Mouse (Mus musculus) layer of hippocampus, postnatal 10 days (tissue): ENCODE measurements around the gene Pfdn5. TPM values are rescaled to one million over a fixed set of nuclear protein-coding genes. Genes with fewer than 3 reads are reported as not detected.

Source experiments
- DNase-seq, 2 experiments: peaks; one replicate each; pipeline ENCODE4 v3.0.0; 2021; ENCODE audit warnings: low spot score in 2 of 2
- long read RNA-seq: library from polyadenylated mRNA; stranded (forward); transcript quantifications from one replicate; pipeline ENCODE4 v2.0.0, GENCODE M21; 2023
- total RNA-seq, 2 experiments: library from RNA; stranded (reverse); gene quantifications; 2 replicates each; pipeline ENCODE4 v1.2.3; 2021

Pfdn5 gene
- 100 to 1,000 TPM; 379 to 390 TPM for total RNA-seq
- long read RNA-seq, transcript Pfdn5-205 (6 exons, 1,062 nt): major isoform, 208 of 241 reads
- long read RNA-seq, transcript Pfdn5-202 (5 exons, 464 nt): minor isoform, 6 of 241 reads
- long read RNA-seq, transcript Pfdn5-204 (5 exons, 374 nt): minor isoform, 7 of 241 reads
- long read RNA-seq, partial matches to known transcripts: 2 of 241 reads
- long read RNA-seq, other reads (novel, unspliced or antisense): 13 of 241 reads

DNA sequence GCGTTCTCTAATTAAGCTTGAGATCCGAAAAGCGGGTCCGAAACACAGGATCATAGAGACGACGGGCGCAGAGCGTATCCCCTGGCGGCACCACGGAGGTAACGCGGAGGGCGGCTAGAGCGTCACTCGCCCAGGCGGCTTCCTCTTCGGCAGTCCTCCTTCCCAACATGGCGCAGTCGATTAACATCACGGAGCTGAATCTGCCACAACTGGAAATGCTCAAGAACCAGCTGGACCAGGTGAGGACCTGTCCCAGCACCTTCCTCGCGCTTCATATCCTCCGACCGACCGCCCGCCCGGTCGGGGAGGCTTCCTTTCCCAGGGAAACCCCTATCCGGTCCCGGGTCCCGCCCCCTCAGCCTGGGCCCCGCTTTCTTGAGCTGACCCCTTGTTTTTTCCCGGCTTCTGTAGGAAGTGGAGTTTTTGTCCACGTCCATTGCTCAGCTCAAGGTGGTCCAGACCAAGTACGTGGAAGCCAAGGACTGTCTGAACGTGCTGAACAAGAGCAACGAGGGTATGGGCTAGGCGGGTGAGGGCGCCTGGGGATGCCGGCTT lies at the start of gene Pfdn5:
TSS of gene Pfdn5 (plus strand) at position 95 of the 555 bp plus-strand sequence.
- peak; percentile 84 to 90 for DNase-seq

DNA sequence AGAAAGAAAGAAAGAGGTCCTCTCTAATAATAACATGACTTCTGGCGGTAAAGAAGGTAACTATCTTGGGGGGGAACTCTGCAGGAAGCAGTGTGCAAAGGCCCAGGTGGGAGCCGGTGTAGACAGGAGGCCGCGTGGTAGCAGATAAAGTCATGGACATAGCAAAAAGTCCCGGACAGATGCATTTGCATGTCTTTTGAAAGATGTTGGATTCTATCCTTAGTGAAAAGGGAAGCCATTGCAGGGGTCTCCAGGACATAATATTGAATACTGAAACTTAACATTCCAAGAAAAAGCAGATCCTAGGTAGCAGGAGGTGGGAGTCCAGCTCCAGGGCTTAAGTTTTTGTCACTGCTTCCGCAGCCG lies 47.2 kb upstream of the Pfdn5 start:
- no peak for DNase-seq

DNA sequence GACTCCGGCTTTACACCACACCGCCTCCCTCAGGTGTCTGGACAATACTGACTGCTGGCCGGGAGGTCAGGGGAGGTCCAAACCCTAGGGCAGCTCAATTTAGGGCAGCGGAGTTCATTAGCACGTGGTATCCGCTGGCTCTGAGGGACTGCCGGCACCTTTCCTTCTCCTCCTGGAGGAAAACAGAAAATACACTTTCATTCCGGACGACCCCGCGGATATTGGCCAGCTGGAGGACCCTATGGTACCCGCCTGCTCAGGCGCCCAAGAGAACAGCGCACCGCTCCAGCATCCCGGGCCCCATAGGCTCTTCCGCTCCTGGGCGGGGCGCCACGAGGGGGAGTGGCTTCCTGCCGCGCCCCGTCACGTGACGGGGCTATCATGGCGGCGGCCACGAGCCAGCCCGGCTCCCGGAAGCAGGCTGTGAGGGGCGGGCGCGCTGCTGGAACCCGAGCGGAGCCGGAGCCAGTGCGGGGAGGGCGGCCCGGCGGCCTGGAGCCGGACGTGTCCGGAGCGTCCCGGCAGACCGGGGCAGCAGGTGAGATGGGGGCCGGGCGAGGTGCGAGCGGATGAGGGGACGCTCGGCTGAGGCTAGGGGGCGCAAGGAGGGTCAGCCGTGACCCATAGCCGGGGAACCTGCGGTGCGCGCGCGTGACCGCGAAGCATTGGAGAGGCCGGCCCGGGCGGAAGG lies 46.7 kb upstream of the Pfdn5 start, which contains the start of gene Mfsd5:
TSS of gene Mfsd5 (plus strand) at position 363 of the 691 bp plus-strand sequence.
- peak; percentile 84 to 91 for DNase-seq

DNA sequence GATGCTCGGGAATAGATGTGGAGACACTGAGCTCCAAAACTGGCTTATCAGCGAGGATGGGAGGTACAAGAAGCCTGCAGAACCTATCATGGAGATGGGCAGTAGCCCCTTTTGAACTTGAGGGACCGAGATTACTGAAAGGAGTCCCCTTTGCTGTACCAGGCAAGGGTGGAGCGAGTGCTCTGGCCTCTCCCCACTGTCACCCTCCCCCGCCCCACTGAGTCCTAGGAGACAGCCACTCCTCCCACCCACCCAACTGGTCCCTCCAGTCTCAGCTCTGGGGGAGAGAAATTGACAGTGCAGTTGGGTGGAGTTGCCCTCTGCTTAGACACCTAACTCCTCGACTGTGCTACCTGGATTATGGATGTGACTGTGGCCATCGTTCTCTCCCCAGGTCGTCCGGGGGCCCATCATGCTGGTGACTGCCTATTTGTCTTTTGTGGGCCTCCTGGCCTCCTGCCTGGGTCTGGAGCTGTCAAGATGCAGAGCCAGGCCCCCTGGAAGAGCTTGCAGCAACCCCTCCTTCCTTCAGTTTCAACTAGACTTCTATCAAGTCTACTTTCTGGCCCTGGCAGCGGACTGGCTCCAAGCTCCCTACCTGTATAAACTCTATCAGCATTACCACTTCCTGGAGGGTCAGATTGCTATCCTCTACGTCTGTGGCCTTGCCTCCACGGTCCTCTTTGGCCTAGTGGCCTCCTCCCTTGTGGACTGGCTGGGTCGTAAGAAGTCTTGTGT lies 46.0 kb upstream of the Pfdn5 start:
- no peak for DNase-seq

DNA sequence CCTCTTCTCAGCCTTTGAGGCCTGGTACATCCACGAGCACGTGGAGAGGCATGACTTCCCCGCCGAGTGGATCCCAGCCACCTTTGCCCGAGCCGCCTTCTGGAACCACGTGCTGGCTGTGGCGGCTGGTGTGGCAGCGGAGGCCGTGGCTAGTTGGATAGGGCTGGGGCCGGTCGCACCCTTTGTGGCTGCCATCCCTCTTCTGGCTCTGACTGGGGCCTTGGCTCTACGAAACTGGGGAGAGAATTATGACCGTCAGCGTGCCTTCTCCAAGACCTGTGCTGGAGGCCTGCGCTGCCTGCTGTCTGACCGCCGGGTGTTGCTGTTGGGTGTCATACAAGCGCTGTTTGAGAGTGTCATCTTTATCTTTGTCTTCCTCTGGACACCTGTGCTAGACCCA lies 45.3 kb upstream of the Pfdn5 start:
- no peak for DNase-seq

DNA sequence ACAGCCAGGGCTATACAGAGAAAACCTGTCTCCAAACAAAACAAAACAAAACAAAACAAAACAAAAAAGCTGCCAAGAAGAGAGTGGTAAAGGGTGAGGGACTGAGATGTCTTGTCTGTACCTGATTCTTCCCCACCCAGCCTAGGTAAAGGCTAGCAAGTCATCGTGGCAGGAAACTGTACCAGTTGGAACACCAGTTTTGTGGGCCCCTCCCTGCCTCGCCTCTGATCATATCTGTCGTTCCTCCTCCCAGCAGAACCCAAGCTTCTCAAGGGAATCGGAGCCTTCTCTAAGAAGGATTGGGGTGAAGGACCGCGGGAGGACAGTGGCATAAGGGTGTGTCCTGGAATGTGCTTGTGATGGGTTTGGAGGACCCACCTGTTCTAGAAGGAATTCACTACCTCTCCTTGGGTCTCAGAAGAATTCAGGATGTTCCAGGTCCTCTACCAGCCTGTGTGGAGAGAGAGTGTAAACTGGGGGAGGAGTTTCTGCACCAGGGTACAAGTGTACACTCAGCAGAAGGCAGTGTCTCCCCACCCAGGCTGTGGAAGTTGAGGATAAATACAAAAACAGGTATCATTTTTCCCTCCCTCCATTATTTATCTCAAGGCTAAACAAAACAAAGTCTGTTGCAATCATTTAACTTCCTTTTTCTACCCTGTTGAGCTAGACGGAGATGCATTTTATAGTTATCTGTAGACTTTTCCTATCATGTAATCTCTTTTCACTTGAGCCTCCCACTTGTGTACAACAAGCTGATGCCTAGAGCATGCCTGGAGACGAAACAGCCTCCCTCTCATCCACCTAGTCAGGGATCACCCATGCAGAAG lies 43.2 kb upstream of the Pfdn5 start:
- DNase-seq: no peak

DNA sequence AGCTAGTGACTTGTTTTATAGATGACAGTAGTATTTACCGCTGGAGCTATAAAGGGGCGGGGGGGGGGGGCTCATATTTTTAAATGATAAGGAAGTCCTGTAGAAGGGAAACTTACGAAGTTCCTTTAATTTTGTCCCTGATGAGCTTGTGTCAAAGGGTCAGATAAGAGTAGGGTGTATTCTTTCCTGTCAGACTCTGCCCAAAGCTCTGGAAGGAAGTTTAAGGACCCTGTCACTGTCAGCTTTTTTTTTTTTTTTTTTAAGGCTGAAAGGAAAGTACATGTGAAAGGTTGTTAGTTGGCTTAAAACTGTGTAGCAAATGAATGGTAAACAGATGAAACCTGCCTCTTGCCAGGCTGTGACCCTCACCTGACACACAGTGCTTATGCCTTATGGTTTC lies 42.3 kb upstream of the Pfdn5 start:
- DNase-seq: no peak

DNA sequence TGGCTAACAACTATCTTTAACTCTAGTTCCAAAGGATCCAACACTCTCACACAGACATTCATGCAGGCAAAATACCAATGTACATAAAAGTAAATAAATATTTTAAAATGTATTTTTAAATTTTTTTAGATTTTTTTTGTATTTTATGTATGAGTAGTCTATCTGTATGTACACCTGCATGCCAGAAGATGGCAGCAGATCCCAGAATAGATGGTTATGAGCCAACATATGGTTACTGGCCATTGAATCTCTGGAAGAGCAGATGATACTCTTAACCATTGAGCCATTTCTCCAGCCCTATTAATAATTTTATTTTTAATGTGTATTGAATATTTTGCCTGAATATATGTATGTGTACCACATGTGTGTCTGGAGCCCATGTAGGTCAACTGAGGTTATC lies 38.5 kb upstream of the Pfdn5 start:
- no peak for DNase-seq

DNA sequence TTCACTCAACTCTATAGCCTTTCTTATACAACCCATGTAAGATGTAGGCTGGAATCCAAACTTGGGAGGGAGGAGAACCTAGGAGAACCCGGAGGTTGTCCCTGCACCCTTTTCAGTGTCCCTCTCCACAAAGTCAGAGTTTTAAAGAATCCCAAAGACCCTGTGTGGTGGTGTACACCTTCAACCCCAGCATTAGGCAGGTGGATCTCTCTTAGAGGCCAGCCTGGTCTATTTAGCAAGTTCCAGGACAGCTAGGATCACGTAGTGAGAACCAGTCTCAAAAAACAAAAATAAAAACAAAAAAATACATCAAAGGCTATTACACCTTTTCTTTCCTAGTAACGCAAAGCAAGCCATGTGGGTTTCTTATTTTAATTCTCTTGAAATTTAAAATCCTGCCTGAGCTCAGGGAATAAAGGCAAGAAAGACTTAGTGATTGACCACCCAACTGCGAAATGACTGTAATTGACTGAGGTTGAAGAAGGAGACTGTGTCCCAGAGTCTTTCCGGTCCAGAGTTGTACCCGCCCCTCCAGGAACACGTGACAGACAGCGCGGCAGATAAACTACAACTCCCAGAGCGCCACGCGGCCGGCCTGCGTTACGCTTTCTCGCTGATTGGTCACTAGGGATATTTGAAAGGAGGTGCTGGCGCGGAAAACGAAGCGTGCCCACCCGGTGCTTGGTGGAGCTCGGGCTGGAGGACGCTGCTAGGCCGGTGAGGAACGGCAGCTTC lies 30.1 kb upstream of the Pfdn5 start, which contains the start of gene Espl1:
TSS of gene Espl1 (plus strand) at position 634 of the 735 bp plus-strand sequence.
- DNase-seq: peak; percentile 95

DNA sequence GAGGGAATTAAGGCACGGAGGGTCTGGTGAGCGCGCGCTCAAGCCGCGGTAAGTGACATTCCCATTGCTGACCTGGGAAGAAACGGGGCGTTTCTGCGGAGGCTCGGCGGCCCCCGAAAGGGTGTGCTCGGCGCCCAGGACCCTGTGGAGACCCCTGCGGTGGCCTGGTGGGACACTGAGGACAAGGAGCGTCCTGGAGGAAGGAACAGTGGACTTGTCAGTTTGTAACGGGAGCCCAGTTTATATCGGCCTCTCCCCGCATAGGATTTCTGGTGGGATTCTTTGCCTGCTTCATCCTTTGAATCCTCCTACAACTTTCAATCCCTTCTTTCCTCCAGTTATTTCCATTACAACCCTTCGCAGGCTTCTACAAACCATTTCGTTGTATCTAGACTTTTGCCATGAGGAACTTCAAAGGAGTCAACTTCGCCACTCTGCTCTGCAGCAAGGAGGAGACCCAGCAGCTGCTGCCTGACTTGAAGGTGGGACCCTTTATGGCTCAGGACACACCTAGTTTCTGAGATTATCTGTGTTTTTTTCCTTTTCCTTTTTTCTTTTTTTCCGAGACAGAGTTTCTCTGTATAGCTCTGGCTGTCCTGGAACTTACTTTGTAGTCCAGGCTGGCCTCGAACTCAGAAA lies 29.4 kb upstream of the Pfdn5 start:
- no peak for DNase-seq

DNA sequence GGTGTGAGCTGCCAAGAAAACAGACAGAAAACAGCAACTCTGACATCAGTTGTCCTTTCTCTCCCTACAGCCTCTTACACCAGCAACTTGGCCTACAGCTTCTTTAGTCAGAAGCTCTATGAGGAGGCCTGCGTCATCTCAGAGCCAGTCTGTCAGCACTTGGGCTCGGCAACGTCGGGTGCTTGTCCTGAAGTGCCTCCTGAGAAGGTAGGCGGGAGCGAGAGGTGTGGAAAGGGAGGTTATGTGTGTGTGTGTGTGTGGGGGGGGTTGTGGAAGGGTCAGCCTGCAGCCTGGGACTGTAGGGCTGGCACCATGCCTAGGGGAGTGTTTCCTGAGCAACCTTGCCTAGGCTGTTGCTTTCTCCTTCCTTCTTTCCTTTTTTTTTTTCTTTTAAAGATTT lies 23.4 kb upstream of the Pfdn5 start:
- no peak for DNase-seq

DNA sequence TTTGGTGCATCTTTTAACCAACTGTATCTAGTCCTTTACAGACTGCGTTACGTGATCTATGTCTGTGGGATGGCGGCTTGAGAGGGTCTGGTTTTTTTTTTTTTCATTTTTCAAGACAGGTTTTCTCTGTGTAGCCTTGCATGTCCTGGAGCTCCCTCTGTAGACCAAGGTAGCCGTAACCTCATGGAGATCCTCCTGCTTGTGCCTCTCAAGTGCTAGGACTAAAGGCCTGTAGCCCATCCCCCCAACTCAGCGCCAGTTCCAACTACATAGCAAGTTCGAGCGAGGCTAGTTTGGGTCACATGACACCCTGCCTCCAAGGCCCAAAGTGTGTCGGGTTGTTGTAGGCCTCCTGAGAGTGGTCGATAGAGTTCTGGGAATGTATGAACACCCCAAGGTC lies 17.2 kb upstream of the Pfdn5 start:
- no peak for DNase-seq

DNA sequence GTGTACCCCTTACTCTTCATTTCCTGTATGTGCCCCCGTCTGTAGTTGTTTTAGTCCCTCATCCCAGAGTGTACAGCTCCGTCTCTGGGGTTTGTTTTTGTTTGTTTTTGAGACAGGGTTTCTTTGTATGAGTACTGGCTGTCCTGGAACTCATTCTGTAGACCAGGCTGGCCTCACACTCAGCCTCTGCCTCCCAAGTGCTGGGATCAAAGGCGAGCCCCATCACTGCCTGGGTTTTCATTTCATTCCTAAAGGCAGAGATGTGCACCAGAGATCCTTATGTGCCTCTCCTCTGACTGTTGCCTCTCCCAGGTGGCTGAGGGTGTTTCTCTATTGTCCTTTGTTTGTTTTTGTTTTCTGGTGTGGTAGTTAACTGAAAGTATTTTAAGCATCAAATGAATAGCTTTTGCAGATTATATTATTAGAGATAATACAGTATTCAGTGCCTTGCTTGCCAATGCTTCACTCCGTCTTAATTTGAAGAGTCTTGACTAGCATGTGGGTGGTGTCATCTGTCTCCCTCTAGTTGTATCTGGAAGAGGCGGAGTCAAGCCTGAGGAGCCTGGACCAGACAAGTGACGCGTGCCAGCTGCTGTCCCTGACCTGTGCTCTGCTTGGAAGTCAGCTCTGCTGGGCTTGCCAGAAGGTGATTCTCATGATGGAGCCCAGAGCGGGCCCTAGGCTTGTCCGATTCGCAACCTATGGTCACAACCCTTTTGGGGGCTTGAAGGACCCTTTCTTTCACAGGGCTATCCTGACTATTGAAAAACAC lies 15.7 kb upstream of the Pfdn5 start:
- DNase-seq: no peak

DNA sequence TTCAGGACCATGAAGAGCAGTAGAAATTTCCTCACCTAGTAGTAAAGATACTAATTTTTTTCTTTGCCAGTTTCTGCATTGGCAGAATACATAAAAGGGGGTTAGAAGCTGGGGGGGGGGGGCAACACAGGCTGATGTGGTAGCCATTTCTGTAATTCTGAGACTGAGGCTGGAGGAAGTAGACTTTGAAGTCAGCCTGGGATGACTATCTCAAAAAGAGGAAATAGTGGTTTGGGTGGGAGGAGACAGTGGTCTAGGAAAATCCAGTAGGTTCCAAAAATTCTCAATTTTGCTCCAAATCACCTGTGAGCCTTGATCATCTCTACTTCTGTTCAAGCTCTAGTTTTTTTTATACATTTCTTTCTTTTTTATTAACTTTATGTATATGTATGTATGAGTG lies 14.4 kb upstream of the Pfdn5 start:
- DNase-seq: no peak

DNA sequence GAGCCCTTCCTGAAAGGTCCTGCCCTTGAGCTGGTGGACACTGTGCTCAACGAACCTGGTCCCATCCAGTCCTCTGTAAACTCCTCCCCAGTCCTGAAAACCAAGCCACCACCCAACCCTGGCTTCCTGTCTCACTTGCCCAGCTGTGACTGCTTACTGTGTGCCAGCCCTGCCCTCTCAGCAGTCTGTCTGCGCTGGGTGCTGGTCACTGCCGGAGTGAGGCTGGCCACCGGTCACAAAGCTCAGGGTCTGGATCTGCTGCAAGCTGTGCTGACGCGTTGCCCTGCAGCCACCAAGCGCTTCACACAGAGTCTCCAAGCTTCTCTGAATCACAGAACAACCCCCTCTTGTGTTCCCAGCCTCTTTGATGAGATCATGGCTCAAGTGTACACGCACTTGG lies 10.6 kb upstream of the Pfdn5 start:
- peak in 1 of 2 experiments; percentile 34 for DNase-seq

DNA sequence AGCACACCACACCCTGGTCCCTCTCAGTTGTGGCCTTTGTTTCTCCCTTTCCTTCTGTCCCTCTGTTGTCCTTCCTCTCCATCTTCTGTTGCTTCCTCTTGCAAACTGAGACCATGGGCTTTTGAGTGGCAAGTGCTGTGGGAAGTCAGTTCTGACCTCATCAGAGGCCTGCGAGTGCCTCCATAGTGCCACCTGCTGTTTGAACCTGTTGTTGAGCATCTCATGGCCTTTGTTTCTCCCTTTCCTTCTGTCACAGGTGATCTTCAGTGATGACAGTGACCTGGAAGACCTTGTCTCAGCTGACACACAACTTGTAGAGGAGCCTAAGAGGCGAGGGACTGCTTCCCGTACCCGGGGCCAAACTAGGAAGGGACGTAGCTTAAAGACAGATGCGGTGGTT lies 9.7 kb upstream of the Pfdn5 start:
- peak; percentile 66 to 72 for DNase-seq

DNA sequence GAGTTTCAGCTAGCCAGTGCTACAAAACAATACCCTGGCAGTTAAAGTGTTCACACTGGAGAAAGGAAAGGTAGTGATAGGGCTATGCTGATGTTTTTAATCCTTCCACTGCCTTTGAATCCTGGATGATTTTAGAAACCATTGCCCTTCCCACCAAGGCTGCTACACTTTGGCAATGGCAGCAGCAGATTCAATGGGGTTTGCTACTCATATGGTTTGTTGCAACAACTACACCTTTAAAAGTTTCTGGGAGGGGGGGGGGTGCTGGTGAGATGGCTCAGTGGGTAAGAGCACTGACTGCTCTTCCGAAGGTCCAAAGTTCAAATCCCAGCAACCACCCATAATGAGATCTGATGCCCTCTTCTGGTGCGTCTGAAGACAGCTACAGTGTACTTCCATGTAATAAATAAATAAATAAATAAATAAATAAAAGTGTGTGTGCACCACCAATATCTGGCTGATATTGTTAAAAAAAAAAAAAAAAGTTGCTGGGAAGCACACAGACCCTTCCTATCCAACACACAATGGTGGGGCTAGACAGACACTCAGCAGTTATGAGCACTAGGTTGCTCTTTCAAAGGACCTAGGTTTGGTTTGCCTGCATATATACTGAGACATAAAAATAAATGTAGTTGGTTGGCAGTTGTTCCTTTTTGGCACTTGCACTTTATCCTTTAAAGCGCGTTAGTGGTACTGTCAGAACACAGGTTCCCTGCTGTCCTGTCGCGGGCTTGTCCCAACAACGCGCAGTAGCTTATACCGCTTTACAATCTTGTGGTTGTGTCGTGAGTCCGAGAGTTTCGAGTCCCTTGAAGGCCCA lies 1.1 kb upstream of the Pfdn5 start:
- DNase-seq: no peak

DNA sequence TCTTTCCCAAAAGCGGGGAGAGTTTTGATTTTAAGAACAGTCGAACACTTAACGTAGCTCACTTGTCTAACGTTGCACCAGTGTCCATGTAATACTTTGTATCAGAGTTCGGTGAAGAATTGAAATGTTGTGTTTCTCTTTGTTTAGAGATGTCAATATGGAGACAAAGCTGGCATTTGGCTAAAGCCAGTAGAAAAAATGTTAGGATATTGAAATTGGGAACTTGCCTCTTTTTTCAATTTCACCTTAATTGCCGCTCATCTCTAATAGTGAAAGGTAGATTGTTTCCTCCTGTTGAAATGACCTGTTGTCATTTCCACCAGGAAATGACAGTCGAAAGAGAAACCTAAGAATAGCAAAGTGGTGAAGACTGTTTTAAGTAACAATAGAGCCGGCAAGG lies 976 bp downstream of the Pfdn5 start:
- DNase-seq: no peak
